Mouse (Mus musculus) embryonic fibroblast, embryonic 13.5 days (primary cell): ENCODE results near the gene Dab2ip.

Experiments
- CTCF ChIP-seq: IDR thresholded peaks from 2 replicates; pipeline ENCODE4 v1.5.1; 2011; ENCODE audit warnings: mild to moderate bottlenecking, control low read depth, low read length, moderate library complexity, borderline replicate concordance; ENCODE audit not compliant: insufficient read depth
- POLR2A ChIP-seq: IDR thresholded peaks from 2 replicates; pipeline ENCODE4 v1.6.1; 2011; ENCODE audit warnings: low read depth, mild to moderate bottlenecking, control low read depth, low read length, moderate library complexity

- TF ChIP-seq CTCF (no peak), POLR2A (no peak)
Measured at GRCm38 (mm10) chr2:35770541-35770940, 212.5 kb downstream of the Dab2ip start.
